Mouse (Mus musculus) E14TG2a.4 (cell line): ENCODE results near the gene Ptprq.

Experiments used
- CTCF ChIP-seq: conservative IDR thresholded peaks from 2 replicates; pipeline ENCODE4 v1.5.1; 2014; ENCODE audit warnings: low read length
- NANOG ChIP-seq: IDR thresholded peaks from 2 replicates; pipeline ENCODE4 v1.6.1; 2014; ENCODE audit warnings: borderline replicate concordance, low read length, mixed read lengths

GRCm38 (mm10) chr10:107492867-107493579 is 226.8 kb downstream of the Ptprq start:
- TF ChIP-seq CTCF, result no peak
- no peak for TF ChIP-seq NANOG
